Mouse (Mus musculus) C2C12 (cell line): Measurements from ENCODE around the gene Zfyve28.

Source experiments
- CEBPB ChIP-seq: IDR thresholded peaks from one replicate; pipeline ENCODE4 v1.6.1; 2011; ENCODE audit warnings: low read depth, mild to moderate bottlenecking, control low read depth, moderate library complexity
- CTCF ChIP-seq: IDR thresholded peaks from one replicate; pipeline ENCODE4 v1.5.1; 2011; ENCODE audit not compliant: control insufficient read depth, insufficient read depth, insufficient read length
- FOSL1 ChIP-seq: IDR thresholded peaks from one replicate; pipeline ENCODE4 v1.8.0; 2011; ENCODE audit warnings: mild to moderate bottlenecking, low read length; ENCODE audit not compliant: poor library complexity, insufficient read depth, severe bottlenecking
- MAX ChIP-seq: IDR thresholded peaks from one replicate; pipeline ENCODE4 v1.6.1; 2011; ENCODE audit warnings: mild to moderate bottlenecking, control low read depth
- MYOD1 ChIP-seq: IDR thresholded peaks from one replicate; pipeline ENCODE4 v1.6.1; 2011; ENCODE audit warnings: low read depth; ENCODE audit not compliant: control insufficient read depth, insufficient read length
- MYOG ChIP-seq: IDR thresholded peaks from one replicate; pipeline ENCODE4 v1.6.1; 2011; ENCODE audit not compliant: control insufficient read depth, insufficient read length; ENCODE audit errors: extremely low read depth
- USF1 ChIP-seq: IDR thresholded peaks from one replicate; pipeline ENCODE4 v1.6.1; 2011; ENCODE audit warnings: low read depth, mild to moderate bottlenecking, control low read depth, moderate library complexity

DNA sequence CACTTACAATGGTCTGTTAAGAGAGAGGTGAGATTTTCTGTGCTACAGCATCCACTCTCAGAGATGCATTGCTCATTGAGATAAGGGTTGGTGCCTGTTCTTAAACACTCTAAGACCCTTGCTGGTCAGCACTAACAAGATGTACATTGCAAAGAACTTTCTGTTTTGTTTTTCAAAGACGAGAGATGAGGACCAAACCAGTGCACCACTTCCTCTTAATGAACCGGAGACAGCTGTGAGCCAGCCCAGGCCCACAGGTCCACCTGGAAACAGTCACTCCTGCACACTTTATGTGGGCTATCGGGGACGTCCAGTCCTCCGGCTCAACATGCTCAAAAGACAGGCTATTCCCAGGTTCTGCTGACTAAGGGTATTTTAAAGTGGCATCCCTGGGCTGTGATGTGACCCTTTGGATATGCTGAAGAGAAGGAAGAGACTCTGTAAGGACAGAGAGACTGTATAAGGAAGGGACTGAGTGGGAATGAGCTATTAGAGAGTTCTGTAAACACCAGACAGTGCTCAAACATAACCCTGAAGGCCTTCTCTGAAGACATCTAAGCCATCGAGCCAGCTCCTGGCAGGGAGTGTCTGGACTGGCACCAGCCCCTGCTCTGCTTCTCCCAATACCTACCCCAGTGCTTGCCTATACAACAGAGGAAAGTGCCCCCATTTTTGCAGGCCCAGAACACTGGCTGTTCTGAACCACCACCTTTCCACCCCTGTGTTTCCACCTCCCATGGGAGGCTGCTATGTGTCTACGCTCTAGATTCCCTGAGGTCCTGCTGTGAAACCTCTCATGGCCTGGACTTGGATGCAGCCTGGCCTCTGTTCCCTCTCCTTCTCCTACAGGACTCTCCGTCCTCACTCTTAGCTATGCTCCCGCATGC lies 57.4 kb downstream of the Zfyve28 start:
- TF ChIP-seq MAX (no peak), CTCF (no peak), MYOG (no peak), USF1 (no peak), MYOD1 (no peak), CEBPB (no peak), FOSL1 (no peak)
